Mouse (Mus musculus) limb, embryonic 14.5 days (tissue): ENCODE results near the gene Phip. TPM values are rescaled to one million over a fixed set of nuclear protein-coding genes. Genes with fewer than 3 reads are reported as not detected.

Source experiments
- ATAC-seq: fragments of 200-750 bp; cut with Nextera tagmentation; 2 replicates; pipeline ENCODE4 v1.8.0; 2017; ENCODE audit warnings: low read depth, moderate number of reproducible peaks, moderate TSS enrichment; ENCODE audit not compliant: low FRiP score
- DNase-seq: peaks from one replicate; pipeline ENCODE4 v3.0.0-alpha.2; 2015; ENCODE audit warnings: low spot score
- H3K27ac ChIP-seq: fragments of 300-500 bp; sonication (generic); replicated peaks from 2 replicates; pipeline ENCODE4 v1.5.1; 2014; ENCODE audit warnings: low read depth, mild to moderate bottlenecking, low read length, moderate library complexity, mixed read lengths
- H3K27me3 ChIP-seq: fragments of 300-500 bp; sonication (generic); 2 replicates; pipeline ENCODE4 v1.6.1; 2014; ENCODE audit warnings: low read length, mixed read lengths; ENCODE audit not compliant: control insufficient read depth, insufficient read depth
- H3K36me3 ChIP-seq: fragments of 300-500 bp; sonication (generic); 2 replicates; pipeline ENCODE4 v1.6.1; 2014; ENCODE audit warnings: mild to moderate bottlenecking, low read length, moderate library complexity, mixed read lengths; ENCODE audit not compliant: control insufficient read depth, insufficient read depth
- H3K4me1 ChIP-seq: fragments of 300-500 bp; sonication (generic); 2 replicates; pipeline ENCODE4 v1.6.1; 2014; ENCODE audit warnings: antibody characterized with exemption, low read length, mixed read lengths; ENCODE audit not compliant: control insufficient read depth, insufficient read depth
- H3K4me2 ChIP-seq: fragments of 300-500 bp; sonication (generic); replicated peaks from 2 replicates; pipeline ENCODE4 v1.6.1; 2014; ENCODE audit warnings: low read depth, mild to moderate bottlenecking, low read length, moderate library complexity; ENCODE audit not compliant: severe bottlenecking
- H3K4me3 ChIP-seq: fragments of 300-500 bp; sonication (generic); replicated peaks from 2 replicates; pipeline ENCODE4 v1.5.1; 2014; ENCODE audit warnings: low read length
- H3K9ac ChIP-seq: fragments of 300-500 bp; sonication (generic); 2 replicates; pipeline ENCODE4 v1.6.1; 2014; ENCODE audit warnings: mild to moderate bottlenecking, low read depth, low read length, moderate library complexity; ENCODE audit not compliant: severe bottlenecking
- H3K9me3 ChIP-seq: fragments of 300-500 bp; sonication (generic); 2 replicates; pipeline ENCODE4 v1.6.1; 2016; ENCODE audit warnings: low read length; ENCODE audit not compliant: control insufficient read depth
- POLR2A ChIP-seq: fragments of 200-500 bp; IDR thresholded peaks from 2 replicates; pipeline ENCODE4 v1.8.0; 2012; ENCODE audit warnings: inconsistent platforms, mild to moderate bottlenecking, moderate library complexity, borderline replicate concordance; ENCODE audit not compliant: insufficient read depth, insufficient read length; ENCODE audit errors: extremely low read depth
- WGBS: fragments of 180-500 bp; shearing (Covaris S2); extraction: QIAGEN DNeasy Blood & Tissue Kit; methylation state at CpG from one replicate; pipeline ENCODE4 v1.1.7; 2014; 5-methylcytosine and 5-hydroxymethylcytosine counted together
- polyA plus RNA-seq, 2 experiments: library from polyadenylated mRNA; depleted of rRNA in 1 of 2; stranded (reverse) in 1 of 2; unstranded in 1 of 2; fragments of >200 nt; fragmentation: Nextera tagmentation in 1 of 2; extraction: Ambion mirVana in 1 of 2; gene quantifications; 2 replicates each; pipeline versions ENCODE4 v1.2.1 to v1.2.3; 2012 to 2014

Phip gene
- polyA plus RNA-seq (2012; rRNA removed) (16.3 and 16.9 TPM in 2 replicates), polyA plus RNA-seq (2014; fragmentation: Nextera tagmentation; extraction: Ambion mirVana) (84.1 and 94.7 TPM in 2 replicates)

DNA sequence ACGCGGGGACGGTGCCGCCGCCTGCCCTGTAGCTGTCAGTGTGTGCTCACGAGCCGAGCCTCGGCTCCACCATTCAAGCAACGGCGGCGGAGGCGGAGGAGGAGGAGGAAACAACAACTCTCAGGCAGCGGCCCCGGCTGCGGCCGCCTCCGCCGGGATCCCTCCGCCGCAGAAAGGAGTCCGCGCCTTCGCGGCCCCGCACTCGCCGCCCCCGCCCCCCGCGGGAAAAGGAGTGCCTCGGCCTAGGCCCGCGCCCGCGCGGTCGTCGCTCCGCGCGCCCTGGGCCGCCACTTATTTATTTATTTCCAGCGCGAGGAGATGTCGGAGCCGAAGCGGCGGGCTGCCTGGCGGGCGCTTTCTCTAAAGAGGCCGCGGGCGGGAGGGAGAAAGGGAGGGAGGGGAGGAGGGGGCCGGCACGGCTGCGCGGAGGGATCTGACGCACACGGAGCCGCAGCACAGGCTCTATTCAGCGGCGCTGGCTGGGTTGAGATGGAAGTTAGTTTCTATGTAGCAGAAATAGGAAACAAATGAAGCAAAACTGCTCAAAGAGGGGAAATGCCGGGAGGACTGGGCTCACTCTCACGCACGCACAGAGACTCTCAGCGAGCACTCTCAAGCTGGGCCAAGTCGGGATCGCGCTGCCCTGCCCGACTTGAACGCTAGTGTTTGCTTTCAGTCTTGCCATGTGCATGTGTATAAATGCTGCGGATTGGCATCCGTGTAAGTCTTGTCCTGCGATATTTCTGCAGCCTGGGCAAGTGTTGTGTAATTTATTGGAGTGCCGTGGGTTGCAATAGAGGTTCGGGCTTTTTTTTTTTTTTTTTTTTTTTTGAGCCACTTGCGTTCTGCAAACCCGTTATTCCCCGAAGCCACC is at the start of gene Phip:
Gene Phip, minus strand, starts transcription at position 175 of the 874 bp plus-strand sequence.
- Histone ChIP-seq H3K36me3 (peaks cover under 1% of the 10 kb centered on the region; the same call in 1 of the 2 replicates), H3K4me2 (peak within 1 kb of the TSS; percentile 67), H3K4me3 (peak within 1 kb of the TSS; percentile 95), H3K4me1 (peaks cover 7% of the 10 kb centered on the region), H3K27ac (peak within 1 kb of the TSS; percentile 100), H3K27me3 (no peaks in the 10 kb centered on the region), H3K9me3 (no peaks in the 10 kb centered on the region), H3K9ac (peak within 1 kb of the TSS; percentile 95)
- WGBS: under 1% methylated on average over 61 of the region's 79 CpGs
- ATAC-seq (peak; percentile 88), DNase-seq (peak; percentile 93)
- TF ChIP-seq POLR2A: peak; percentile 88; the same call in 1 of the 2 replicates

GRCm38 (mm10) chr9:83023724-83024123 is 48.4 kb upstream of the Phip start:
- Histone ChIP-seq H3K36me3 (no peaks in the 10 kb centered on the region), H3K4me2 (no peak overlapping the region), H3K9ac (no peak overlapping the region), H3K27me3 (no peaks in the 10 kb centered on the region), H3K4me1 (no peaks in the 10 kb centered on the region), H3K9me3 (no peaks in the 10 kb centered on the region), H3K4me3 (no peak overlapping the region), H3K27ac (no peak overlapping the region)
- no peak for DNase-seq
- no peak for ATAC-seq
- WGBS: 70% methylated on average over 6 of the region's 6 CpGs
- TF ChIP-seq POLR2A: no peak

DNA sequence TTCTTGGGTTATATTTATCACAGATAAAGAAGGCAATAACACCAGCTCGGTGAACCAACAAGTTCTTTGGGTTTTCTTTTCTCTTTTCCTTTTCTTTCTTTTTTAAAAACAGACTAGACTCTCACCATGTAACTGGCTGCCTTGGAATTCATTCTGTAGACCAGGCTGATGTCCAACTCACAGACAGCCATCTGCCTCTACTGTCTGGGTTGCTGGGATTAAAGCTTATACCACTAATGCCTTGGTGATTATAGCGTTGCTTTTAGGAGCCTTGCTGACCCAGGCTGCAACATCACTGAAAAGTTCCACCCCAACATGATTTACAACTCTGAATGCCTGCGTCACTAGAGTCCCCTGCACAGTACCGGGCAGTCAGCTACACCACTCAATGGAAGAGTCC is 39.2 kb upstream of the Phip start:
- no peak overlapping the region for H3K9ac ChIP-seq
- TF ChIP-seq POLR2A: no peak
- H3K9me3 ChIP-seq: no peaks in the 10 kb centered on the region
- 58% methylated on average over 4 of the region's 4 CpGs for WGBS
- no peak overlapping the region for H3K4me3 ChIP-seq
- H3K27me3 ChIP-seq: no peaks in the 10 kb centered on the region
- H3K4me1 ChIP-seq: no peaks in the 10 kb centered on the region
- DNase-seq (no peak), ATAC-seq (no peak)
- H3K36me3 ChIP-seq: no peaks in the 10 kb centered on the region
- no peak overlapping the region for H3K27ac ChIP-seq
- no peak overlapping the region for H3K4me2 ChIP-seq

GRCm38 (mm10) chr9:83008306-83008705 is 33.0 kb upstream of the Phip start:
- Histone ChIP-seq H3K4me3 (no peak overlapping the region), H3K4me1 (no peaks in the 10 kb centered on the region), H3K4me2 (no peak overlapping the region), H3K27ac (no peak overlapping the region), H3K36me3 (no peaks in the 10 kb centered on the region), H3K9ac (no peak overlapping the region), H3K9me3 (no peaks in the 10 kb centered on the region), H3K27me3 (no peaks in the 10 kb centered on the region)
- no peak for ATAC-seq
- DNase-seq: no peak
- no peak for TF ChIP-seq POLR2A
- 91% methylated on average over 1 of the region's 1 CpGs for WGBS

DNA sequence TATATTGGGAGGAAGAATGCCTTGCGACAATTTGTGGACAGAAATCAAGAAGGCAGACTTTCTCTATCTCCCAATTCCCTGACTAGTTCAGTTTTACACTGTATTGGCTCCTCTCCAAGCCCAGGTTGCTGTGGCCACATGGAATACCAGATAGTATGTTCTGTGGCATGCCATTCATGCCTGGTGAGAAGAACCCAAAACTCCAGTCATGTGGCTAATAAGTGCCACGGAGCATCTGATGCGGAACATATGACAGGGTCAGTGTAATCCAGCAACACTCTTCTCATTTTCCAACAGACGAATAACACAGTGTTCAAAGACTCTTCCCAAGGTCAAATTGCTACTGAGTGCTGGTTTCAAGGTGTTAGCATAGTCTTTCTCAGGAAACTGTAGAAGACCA is 26.0 kb upstream of the Phip start:
- no peak for TF ChIP-seq POLR2A
- 90% methylated on average over 4 of the region's 4 CpGs for WGBS
- Histone ChIP-seq H3K27ac (no peak overlapping the region), H3K4me1 (no peaks in the 10 kb centered on the region), H3K27me3 (no peaks in the 10 kb centered on the region), H3K36me3 (no peaks in the 10 kb centered on the region), H3K9me3 (no peaks in the 10 kb centered on the region), H3K9ac (no peak overlapping the region), H3K4me2 (no peak overlapping the region), H3K4me3 (no peak overlapping the region)
- DNase-seq (no peak), ATAC-seq (no peak)
